Mouse (Mus musculus): Measurements from ENCODE around the gene Topors. TPM values are rescaled to one million over a fixed set of nuclear protein-coding genes. Genes with fewer than 3 reads are reported as not detected.

Topors gene
- polyA plus RNA-seq, 1 experiment from 2014 or later, result 35.5 TPM

DNA sequence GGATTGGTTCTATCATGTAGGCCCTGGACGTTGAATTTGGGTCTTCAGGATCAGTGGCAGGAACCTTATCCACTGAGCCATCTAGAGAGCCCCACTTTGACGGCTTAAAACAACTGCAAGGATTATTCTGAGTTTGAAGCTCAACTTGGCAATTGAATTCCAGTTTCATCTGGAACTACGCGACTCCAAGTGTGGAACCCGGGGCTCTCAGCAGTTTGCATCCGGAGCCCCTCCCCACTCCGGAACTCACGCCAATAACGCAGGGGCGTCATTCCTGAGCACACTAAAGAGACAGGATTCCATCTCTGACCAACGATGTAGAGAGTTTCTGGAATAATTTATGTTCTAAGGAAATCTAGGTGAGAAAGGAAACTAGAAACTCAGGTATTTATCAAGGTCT lies 42.5 kb downstream of the Topors start:
- H3K4me3 ChIP-seq (ENCODE audit: low read depth, low read length), result no peak overlapping the region
- 79% methylated on average over 11 of the region's 11 CpGs for WGBS (ENCODE audit: insufficient replicate concordance)

DNA sequence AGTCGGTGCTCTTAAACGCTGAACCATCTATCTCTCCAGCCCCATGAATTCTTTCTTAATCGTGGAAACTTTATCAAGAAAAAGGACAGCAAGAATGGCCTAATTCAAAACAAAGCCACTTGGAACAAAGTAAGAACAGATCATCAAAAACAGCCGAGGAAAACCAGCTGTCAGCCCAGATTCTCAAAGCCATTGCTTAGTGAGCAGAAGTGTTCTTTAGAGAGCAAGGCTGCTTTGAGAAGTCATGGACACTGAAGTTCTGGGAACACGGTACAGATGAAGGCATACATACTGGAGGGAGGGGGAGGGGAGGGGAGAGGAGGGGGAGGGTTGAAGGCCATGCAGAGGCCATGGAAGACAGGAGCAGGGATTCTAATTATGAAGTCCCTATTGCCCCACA lies 43.6 kb downstream of the Topors start:
- WGBS (ENCODE audit: insufficient replicate concordance), result 59% methylated on average over 5 of the region's 5 CpGs
- ATAC-seq (replicated peaks; ENCODE audit: insufficient number of reproducible peaks, low FRiP score, low TSS enrichment), result no peak

More for the DNA sequence above, 42.5 kb downstream of the Topors start:
- H3K9me3 ChIP-seq (replicated peaks; ENCODE audit: control insufficient read depth, low read length), result no peaks in the 10 kb centered on the region
- H3K27me3 ChIP-seq (ENCODE audit: control insufficient read depth, insufficient read depth, low read length), result no peaks in the 10 kb centered on the region
- no peaks in the 10 kb centered on the region for H3K4me1 ChIP-seq (ENCODE audit: control insufficient read depth, insufficient read depth, low read length)
- ATAC-seq (replicated peaks; ENCODE audit: insufficient number of reproducible peaks, low FRiP score, low TSS enrichment), result no peak
- no peak overlapping the region for H3K4me2 ChIP-seq
- no peaks in the 10 kb centered on the region for H3K36me3 ChIP-seq (ENCODE audit: control insufficient read depth, insufficient read depth, low read length)
- no peak overlapping the region for H3K9ac ChIP-seq (ENCODE audit: low read depth, low read length)
- H3K27ac ChIP-seq (ENCODE audit: low read depth, low read length), result no peak overlapping the region

DNA sequence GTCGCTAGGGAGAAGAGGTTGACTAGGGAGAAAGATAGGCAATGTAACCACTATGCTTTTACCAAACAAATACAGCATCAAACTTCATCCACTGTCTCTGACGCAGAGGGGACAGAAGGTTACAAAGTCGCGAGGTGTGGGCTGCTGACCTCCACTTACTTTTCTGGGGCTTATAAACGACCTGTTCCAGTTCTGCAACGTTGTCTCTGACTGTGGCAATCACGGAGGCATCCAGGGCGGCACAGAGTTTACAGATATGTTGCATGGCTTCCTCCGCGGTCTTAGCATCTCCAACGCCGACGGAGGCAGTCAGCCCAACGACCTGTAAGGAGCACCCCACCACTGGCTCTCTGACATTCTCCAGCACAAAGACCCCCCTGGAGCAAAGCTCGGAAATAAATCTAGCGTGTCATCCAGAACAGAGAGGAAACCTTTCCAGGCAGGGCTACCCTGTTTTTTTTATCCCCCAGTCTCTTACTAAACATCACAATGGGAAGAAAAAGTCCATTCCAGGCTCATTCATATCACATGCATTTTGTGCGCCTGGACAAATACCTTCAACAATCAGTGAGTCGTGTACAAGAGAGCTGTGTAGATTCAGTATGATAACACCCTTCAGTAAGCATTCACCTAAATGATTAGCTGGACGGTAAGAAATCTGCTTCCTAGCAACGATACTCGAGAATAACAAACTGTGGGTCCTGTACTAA lies 47.6 kb downstream of the Topors start:
- 39% methylated on average over 21 of the region's 21 CpGs for WGBS (ENCODE audit: insufficient replicate concordance)
- peaks cover 5% of the 10 kb centered on the region; the same call in 1 of the 2 replicates for H3K27me3 ChIP-seq (ENCODE audit: control insufficient read depth, insufficient read depth, low read length)
- no peak overlapping the region for H3K4me2 ChIP-seq
- H3K9ac ChIP-seq (ENCODE audit: low read depth, low read length), result no peak overlapping the region
- H3K36me3 ChIP-seq (ENCODE audit: control insufficient read depth, insufficient read depth, low read length), result no peaks in the 10 kb centered on the region
- no peak for ATAC-seq (replicated peaks; ENCODE audit: insufficient number of reproducible peaks, low FRiP score, low TSS enrichment)
- H3K4me3 ChIP-seq (ENCODE audit: low read depth, low read length), result no peak overlapping the region
- H3K4me1 ChIP-seq (ENCODE audit: control insufficient read depth, insufficient read depth, low read length), result 0 out of 2 replicates have a peak, but pooled peaks cover 2% of the 10 kb centered on the region
- no peak overlapping the region for H3K27ac ChIP-seq (ENCODE audit: low read depth, low read length)
- no peaks in the 10 kb centered on the region for H3K9me3 ChIP-seq (replicated peaks; ENCODE audit: control insufficient read depth, low read length)

More for the DNA sequence above, 43.6 kb downstream of the Topors start:
- Histone ChIP-seq H3K36me3 (ENCODE audit: control insufficient read depth, insufficient read depth, low read length) (no peaks in the 10 kb centered on the region), H3K27me3 (ENCODE audit: control insufficient read depth, insufficient read depth, low read length) (peaks cover 5% of the 10 kb centered on the region; the same call in 1 of the 2 replicates), H3K4me2 (no peak overlapping the region), H3K9me3 (replicated peaks; ENCODE audit: control insufficient read depth, low read length) (no peaks in the 10 kb centered on the region), H3K4me1 (ENCODE audit: control insufficient read depth, insufficient read depth, low read length) (no peaks in the 10 kb centered on the region), H3K27ac (ENCODE audit: low read depth, low read length) (no peak overlapping the region), H3K9ac (ENCODE audit: low read depth, low read length) (no peak overlapping the region), H3K4me3 (ENCODE audit: low read depth, low read length) (no peak overlapping the region)

DNA sequence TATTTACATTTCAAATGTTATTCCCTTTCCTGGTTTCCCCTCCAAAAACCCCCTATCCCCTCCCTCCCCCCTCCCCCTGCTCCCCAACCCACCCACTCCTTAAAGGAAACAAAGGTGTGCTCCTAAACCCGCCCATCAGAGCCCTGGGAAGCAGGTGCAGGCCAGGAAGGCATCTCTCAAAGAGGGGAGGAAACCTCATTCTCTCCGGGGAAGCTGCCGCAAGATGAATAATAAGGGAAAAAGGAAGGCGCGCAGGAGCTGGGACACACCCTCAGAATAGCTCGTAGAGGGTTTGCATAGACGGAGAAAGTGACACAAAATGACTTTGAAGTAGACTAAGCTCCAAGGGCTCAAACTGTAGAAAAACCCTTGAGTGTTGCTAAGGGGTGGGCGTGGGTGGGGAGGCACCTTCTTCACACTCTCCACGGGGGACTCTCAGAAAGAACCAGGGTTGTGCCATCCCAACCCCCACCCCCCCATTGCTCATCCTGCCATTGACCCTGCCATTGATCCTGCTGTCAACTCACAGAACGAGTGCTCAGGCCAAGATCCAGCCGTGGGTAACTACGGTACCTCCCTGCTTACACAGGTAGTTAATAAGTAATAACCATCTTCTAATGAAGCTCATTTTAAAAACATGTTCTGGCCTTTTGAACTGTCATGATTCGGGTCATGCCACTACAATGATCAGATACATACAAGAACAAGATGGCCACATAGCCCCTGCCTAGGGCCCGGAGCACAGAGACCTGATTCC lies 48.5 kb downstream of the Topors start:
- WGBS (ENCODE audit: insufficient replicate concordance), result 24% methylated on average over 14 of the region's 14 CpGs
- Histone ChIP-seq H3K9ac (ENCODE audit: low read depth, low read length) (no peak overlapping the region), H3K36me3 (ENCODE audit: control insufficient read depth, insufficient read depth, low read length) (no peaks in the 10 kb centered on the region), H3K4me1 (ENCODE audit: control insufficient read depth, insufficient read depth, low read length) (0 out of 2 replicates have a peak, but pooled peaks cover 2% of the 10 kb centered on the region), H3K27ac (ENCODE audit: low read depth, low read length) (no peak overlapping the region), H3K4me3 (ENCODE audit: low read depth, low read length) (no peak overlapping the region), H3K4me2 (peak overlapping the region; percentile 51; the same call in 1 of the 2 replicates), H3K27me3 (ENCODE audit: control insufficient read depth, insufficient read depth, low read length) (peaks cover 5% of the 10 kb centered on the region; the same call in 1 of the 2 replicates), H3K9me3 (replicated peaks; ENCODE audit: control insufficient read depth, low read length) (no peaks in the 10 kb centered on the region)
- no peak for ATAC-seq (replicated peaks; ENCODE audit: insufficient number of reproducible peaks, low FRiP score, low TSS enrichment)

DNA sequence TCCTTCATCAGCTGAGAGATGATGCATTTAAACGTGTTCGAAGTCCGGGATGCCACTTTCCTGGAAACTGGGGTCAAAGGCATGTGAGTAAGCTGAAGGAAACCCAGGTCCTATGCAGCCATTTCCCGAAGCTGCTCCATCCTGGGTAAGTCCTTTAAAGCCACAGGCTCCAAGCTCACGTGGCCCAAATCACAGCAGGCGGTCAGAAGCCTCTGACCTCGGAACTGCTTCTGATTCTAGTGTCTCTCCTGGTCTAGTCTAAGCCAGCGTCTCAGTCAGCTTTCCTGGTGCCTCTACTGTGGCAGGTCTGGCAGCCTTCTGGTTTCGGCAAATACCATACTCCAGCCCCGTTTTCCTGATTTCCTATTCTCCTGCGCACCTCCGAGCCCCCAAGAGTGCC lies 49.2 kb downstream of the Topors start:
- 0 out of 2 replicates have a peak, but pooled peaks cover 2% of the 10 kb centered on the region for H3K4me1 ChIP-seq (ENCODE audit: control insufficient read depth, insufficient read depth, low read length)
- H3K4me2 ChIP-seq, result peak overlapping the region; percentile 51
- no peak overlapping the region for H3K27ac ChIP-seq (ENCODE audit: low read depth, low read length)
- no peaks in the 10 kb centered on the region for H3K9me3 ChIP-seq (replicated peaks; ENCODE audit: control insufficient read depth, low read length)
- H3K9ac ChIP-seq (ENCODE audit: low read depth, low read length), result no peak overlapping the region
- no peaks in the 10 kb centered on the region for H3K36me3 ChIP-seq (ENCODE audit: control insufficient read depth, insufficient read depth, low read length)
- ATAC-seq (replicated peaks; ENCODE audit: insufficient number of reproducible peaks, low FRiP score, low TSS enrichment), result no peak
- 12% methylated on average over 12 of the region's 12 CpGs for WGBS (ENCODE audit: insufficient replicate concordance)
- peak overlapping the region; percentile 0; the same call in 1 of the 2 replicates for H3K4me3 ChIP-seq (ENCODE audit: low read depth, low read length)
- H3K27me3 ChIP-seq (ENCODE audit: control insufficient read depth, insufficient read depth, low read length), result peaks cover 5% of the 10 kb centered on the region; the same call in 1 of the 2 replicates

DNA sequence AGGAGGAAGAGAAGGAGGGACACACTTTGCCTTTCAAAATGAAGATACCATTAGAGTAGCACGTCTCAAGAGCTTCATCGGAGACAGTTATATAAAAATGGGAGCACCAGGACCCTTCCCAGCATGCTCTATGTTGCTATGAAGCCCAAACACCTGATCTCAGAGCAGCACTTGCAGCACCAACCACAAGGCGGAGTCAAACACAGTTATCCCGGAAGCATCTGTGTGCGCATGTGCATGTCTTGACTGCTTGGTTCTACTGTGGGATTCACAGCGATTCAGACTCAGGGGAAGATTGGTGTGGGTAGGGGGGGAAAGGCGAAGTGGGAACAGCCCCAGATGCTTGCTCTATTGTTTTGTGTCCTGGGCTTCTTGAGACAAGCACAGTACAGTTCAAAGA lies 51.3 kb downstream of the Topors start:
- H3K36me3 ChIP-seq (ENCODE audit: control insufficient read depth, insufficient read depth, low read length), result no peaks in the 10 kb centered on the region
- no peak overlapping the region for H3K27ac ChIP-seq (ENCODE audit: low read depth, low read length)
- ATAC-seq (replicated peaks; ENCODE audit: insufficient number of reproducible peaks, low FRiP score, low TSS enrichment), result no peak
- WGBS (ENCODE audit: insufficient replicate concordance), result 68% methylated on average over 7 of the region's 7 CpGs
- H3K4me2 ChIP-seq, result no peak overlapping the region
- 0 out of 2 replicates have a peak, but pooled peaks cover 2% of the 10 kb centered on the region for H3K4me1 ChIP-seq (ENCODE audit: control insufficient read depth, insufficient read depth, low read length)
- no peaks in the 10 kb centered on the region for H3K9me3 ChIP-seq (replicated peaks; ENCODE audit: control insufficient read depth, low read length)
- H3K27me3 ChIP-seq (ENCODE audit: control insufficient read depth, insufficient read depth, low read length), result peaks cover 5% of the 10 kb centered on the region; the same call in 1 of the 2 replicates
- no peak overlapping the region for H3K9ac ChIP-seq (ENCODE audit: low read depth, low read length)
- no peak overlapping the region for H3K4me3 ChIP-seq (ENCODE audit: low read depth, low read length)

DNA sequence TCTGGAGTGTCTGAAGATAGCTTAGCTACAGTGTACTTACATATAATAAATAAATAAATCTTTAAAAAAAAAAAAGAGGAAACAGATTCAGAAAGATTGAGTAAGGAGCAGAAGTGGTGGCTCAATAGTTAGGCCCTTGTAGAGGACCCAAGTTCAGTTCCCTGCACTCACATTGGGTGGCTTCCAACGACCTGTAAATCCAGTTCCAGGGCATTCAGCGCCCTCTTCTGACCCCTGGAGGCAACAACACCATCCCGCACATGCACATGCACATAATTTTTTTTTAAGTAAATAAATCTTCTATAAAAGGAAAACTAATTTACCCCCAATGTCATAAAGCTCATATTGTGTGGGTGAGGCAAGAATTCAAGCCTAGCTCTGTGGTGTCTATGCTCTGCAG lies 51.7 kb downstream of the Topors start:
- H3K4me3 ChIP-seq (ENCODE audit: low read depth, low read length), result no peak overlapping the region
- 50% methylated on average over 3 of the region's 3 CpGs for WGBS (ENCODE audit: insufficient replicate concordance)
- H3K27ac ChIP-seq (ENCODE audit: low read depth, low read length), result no peak overlapping the region
- H3K9ac ChIP-seq (ENCODE audit: low read depth, low read length), result no peak overlapping the region
- ATAC-seq (replicated peaks; ENCODE audit: insufficient number of reproducible peaks, low FRiP score, low TSS enrichment), result no peak
- 0 out of 2 replicates have a peak, but pooled peaks cover 2% of the 10 kb centered on the region for H3K4me1 ChIP-seq (ENCODE audit: control insufficient read depth, insufficient read depth, low read length)
- H3K4me2 ChIP-seq, result no peak overlapping the region
- no peaks in the 10 kb centered on the region for H3K9me3 ChIP-seq (replicated peaks; ENCODE audit: control insufficient read depth, low read length)
- no peaks in the 10 kb centered on the region for H3K36me3 ChIP-seq (ENCODE audit: control insufficient read depth, insufficient read depth, low read length)
- peaks cover 5% of the 10 kb centered on the region; the same call in 1 of the 2 replicates for H3K27me3 ChIP-seq (ENCODE audit: control insufficient read depth, insufficient read depth, low read length)

DNA sequence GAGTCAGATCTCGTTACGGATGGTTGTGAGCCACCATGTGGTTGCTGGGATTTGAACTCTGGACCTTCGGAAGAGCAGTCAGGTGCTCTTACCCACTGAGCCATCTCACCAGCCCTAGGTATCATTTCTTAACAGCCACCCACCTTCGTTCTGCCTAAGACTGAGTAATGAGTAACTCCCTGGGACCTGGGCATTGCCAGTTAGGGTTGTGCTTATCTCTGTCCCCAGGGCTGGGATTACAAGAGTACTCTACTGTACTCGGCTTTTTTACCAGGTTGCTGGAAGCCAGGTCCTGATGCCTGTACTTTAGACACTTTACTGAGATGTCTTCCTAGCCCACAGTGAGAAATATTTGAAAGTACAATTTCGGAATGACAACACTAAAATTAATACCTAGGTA lies 57.5 kb downstream of the Topors start:
- Histone ChIP-seq H3K27me3 (ENCODE audit: control insufficient read depth, insufficient read depth, low read length) (no peaks in the 10 kb centered on the region), H3K9ac (ENCODE audit: low read depth, low read length) (no peak overlapping the region), H3K4me1 (ENCODE audit: control insufficient read depth, insufficient read depth, low read length) (no peaks in the 10 kb centered on the region; the same call in 1 of the 2 replicates), H3K9me3 (replicated peaks; ENCODE audit: control insufficient read depth, low read length) (no peaks in the 10 kb centered on the region), H3K4me2 (no peak overlapping the region), H3K4me3 (ENCODE audit: low read depth, low read length) (no peak overlapping the region), H3K27ac (ENCODE audit: low read depth, low read length) (no peak overlapping the region), H3K36me3 (ENCODE audit: control insufficient read depth, insufficient read depth, low read length) (no peaks in the 10 kb centered on the region)
- WGBS (ENCODE audit: insufficient replicate concordance), result 81% methylated on average over 4 of the region's 6 CpGs
- no peak for ATAC-seq (replicated peaks; ENCODE audit: insufficient number of reproducible peaks, low FRiP score, low TSS enrichment)

Measured in heart, embryonic 11.5 days (tissue).